Mouse (Mus musculus) CH12.LX (cell line): ENCODE results near the gene Ubfd1. TPM values are rescaled to one million over a fixed set of nuclear protein-coding genes. Genes with fewer than 3 reads are reported as not detected.

ENCODE experiments used
- DNase-seq: peaks from one replicate; pipeline ENCODE4 v3.0.0-alpha.2; 2013; ENCODE audit errors: extremely low read depth
- H3K27ac ChIP-seq: 2 replicates; pipeline ENCODE4 v1.5.1; 2012; ENCODE audit warnings: low read depth, mild to moderate bottlenecking, control low read depth, moderate library complexity; ENCODE audit not compliant: insufficient read depth
- H3K27me3 ChIP-seq: replicated peaks from 2 replicates; pipeline ENCODE3; 2012; ENCODE audit warnings: inconsistent platforms
- H3K36me3 ChIP-seq, 2 experiments: replicated peaks in 1 of 2; 2 replicates each; pipeline versions ENCODE3 to v1.6.1; 2012; ENCODE audit warnings: inconsistent platforms in 1 of 2, low read length in 1 of 2, mild to moderate bottlenecking in 1 of 2, mixed read lengths in 1 of 2, moderate library complexity in 1 of 2; ENCODE audit not compliant: control insufficient read depth in 1 of 2, insufficient read depth in 1 of 2
- H3K4me1 ChIP-seq, 2 experiments: 2 replicates each; pipeline ENCODE4 v1.6.1; 2012; ENCODE audit warnings: inconsistent platforms in 1 of 2, moderate library complexity in 1 of 2; ENCODE audit not compliant: insufficient read depth in 2 of 2, control insufficient read depth in 1 of 2
- H3K4me2 ChIP-seq: 2 replicates; pipeline ENCODE4 v1.6.1; 2012; ENCODE audit warnings: low read depth, mild to moderate bottlenecking, control low read depth; ENCODE audit not compliant: poor library complexity, insufficient read depth, severe bottlenecking
- H3K4me3 ChIP-seq, 3 experiments: fragments of 150-350 bp in 1 of 3; sonication (generic) in 1 of 3; replicated peaks in 1 of 3; 2 replicates each; pipeline versions ENCODE3 to v1.5.1; 2011 to 2012; ENCODE audit warnings: low read depth in 2 of 3, low read length in 2 of 3, mild to moderate bottlenecking in 2 of 3, moderate library complexity in 2 of 3, control low read depth in 1 of 3, improper control_type of control experiment in 1 of 3, inconsistent platforms in 1 of 3, mixed read lengths in 1 of 3; ENCODE audit not compliant: poor library complexity in 1 of 3
- H3K79me2 ChIP-seq: replicated peaks from 2 replicates; pipeline ENCODE4 v1.6.1; 2012; ENCODE audit warnings: mild to moderate bottlenecking, moderate library complexity; ENCODE audit not compliant: control insufficient read depth, poor library complexity, insufficient read depth, severe bottlenecking; ENCODE audit errors: extremely low read depth
- H3K9ac ChIP-seq: 2 replicates; pipeline ENCODE4 v1.6.1; 2012; ENCODE audit warnings: low read depth, mild to moderate bottlenecking, control low read depth, moderate library complexity; ENCODE audit not compliant: insufficient read depth
- H3K9me3 ChIP-seq: replicated peaks from 2 replicates; pipeline ENCODE3; 2012; ENCODE audit warnings: low read length, inconsistent platforms, mixed read lengths
- BHLHE40 ChIP-seq: IDR thresholded peaks from 2 replicates; pipeline ENCODE4 v1.6.1; 2011; ENCODE audit warnings: mild to moderate bottlenecking, low read depth, low read length, improper control_type of control experiment
- CHD1 ChIP-seq: IDR thresholded peaks from 2 replicates; pipeline ENCODE4 v1.6.1; 2012; ENCODE audit warnings: low read depth, low read length, improper control_type of control experiment, inconsistent platforms
- CHD2 ChIP-seq: IDR thresholded peaks from 2 replicates; pipeline ENCODE4 v1.6.1; 2011; ENCODE audit warnings: low read length, improper control_type of control experiment
- CTCF ChIP-seq, 2 experiments: IDR thresholded peaks in 1 of 2; conservative IDR thresholded peaks in 1 of 2; 2 replicates each; pipeline ENCODE4 v1.5.1; 2011 to 2012; ENCODE audit warnings: low read depth in 2 of 2, low read length in 2 of 2, improper control_type of control experiment in 1 of 2, inconsistent platforms in 1 of 2, mild to moderate bottlenecking in 1 of 2, moderate library complexity in 1 of 2
- E2F4 ChIP-seq: IDR thresholded peaks from 2 replicates; pipeline ENCODE4 v1.6.1; 2011; ENCODE audit warnings: low read depth, low read length, improper control_type of control experiment; ENCODE audit not compliant: insufficient replicate concordance
- ELF1 ChIP-seq: IDR thresholded peaks from 2 replicates; pipeline ENCODE4 v1.6.1; 2014; ENCODE audit warnings: low read depth, mild to moderate bottlenecking, inconsistent platforms, low read length, improper control_type of control experiment
- EP300 ChIP-seq: IDR thresholded peaks from 2 replicates; pipeline ENCODE4 v1.6.1; 2011; ENCODE audit warnings: low read length, improper control_type of control experiment
- IRF4 ChIP-seq: IDR thresholded peaks from 2 replicates; pipeline ENCODE4 v1.6.1; 2014; ENCODE audit warnings: low read depth, mild to moderate bottlenecking, inconsistent platforms, low read length, improper control_type of control experiment
- MAZ ChIP-seq: IDR thresholded peaks from 2 replicates; pipeline ENCODE4 v1.6.1; 2012; ENCODE audit warnings: low read depth, mild to moderate bottlenecking, inconsistent platforms, low read length, improper control_type of control experiment, moderate library complexity
- MEF2A ChIP-seq: IDR thresholded peaks from 2 replicates; pipeline ENCODE4 v1.6.1; 2014; ENCODE audit warnings: low read depth, mild to moderate bottlenecking, inconsistent platforms, low read length, improper control_type of control experiment, borderline replicate concordance
- MXI1 ChIP-seq: IDR thresholded peaks from 2 replicates; pipeline ENCODE4 v1.6.1; 2011; ENCODE audit warnings: mild to moderate bottlenecking, low read depth, low read length, improper control_type of control experiment
- MYC ChIP-seq: IDR thresholded peaks from 2 replicates; pipeline ENCODE4 v1.6.1; 2011; ENCODE audit warnings: low read depth, mild to moderate bottlenecking, improper control_type of control experiment, low read length
- NELFE ChIP-seq: IDR thresholded peaks from 2 replicates; pipeline ENCODE4 v1.6.1; 2011; ENCODE audit warnings: low read depth, low read length, improper control_type of control experiment
- POLR2A ChIP-seq: IDR thresholded peaks from 2 replicates; pipeline ENCODE4 v1.6.1; 2011; ENCODE audit warnings: low read depth, mild to moderate bottlenecking, improper control_type of control experiment, low read length
- POLR2AphosphoS2 ChIP-seq: IDR thresholded peaks from 2 replicates; pipeline ENCODE4 v1.6.1; 2011; ENCODE audit warnings: low read depth, low read length, improper control_type of control experiment
- RAD21 ChIP-seq: IDR thresholded peaks from 2 replicates; pipeline ENCODE4 v1.6.1; 2011; ENCODE audit warnings: low read depth, mild to moderate bottlenecking, low read length, improper control_type of control experiment, moderate library complexity
- RCOR1 ChIP-seq: conservative IDR thresholded peaks from 2 replicates; pipeline ENCODE4 v1.6.1; 2012; ENCODE audit warnings: low read depth, mild to moderate bottlenecking, inconsistent platforms, low read length, improper control_type of control experiment
- TBP ChIP-seq: conservative IDR thresholded peaks from 2 replicates; pipeline ENCODE4 v1.6.1; 2011; ENCODE audit warnings: low read depth, low read length, improper control_type of control experiment
- UBTF ChIP-seq: IDR thresholded peaks from 2 replicates; pipeline ENCODE4 v1.6.1; 2012; ENCODE audit warnings: low read depth, mild to moderate bottlenecking, inconsistent platforms, low read length, improper control_type of control experiment, moderate library complexity
- USF1 ChIP-seq: IDR thresholded peaks from 2 replicates; pipeline ENCODE4 v1.6.1; 2014; ENCODE audit warnings: low read depth, mild to moderate bottlenecking, inconsistent platforms, low read length, improper control_type of control experiment
- ZKSCAN1 ChIP-seq: IDR thresholded peaks from 2 replicates; pipeline ENCODE4 v1.6.1; 2012; ENCODE audit warnings: low read depth, inconsistent platforms, low read length, improper control_type of control experiment, borderline replicate concordance
- ZNF384 ChIP-seq: IDR thresholded peaks from 2 replicates; pipeline ENCODE4 v1.6.1; 2012; ENCODE audit warnings: low read depth, low read length, improper control_type of control experiment, inconsistent platforms
- dilution Hi-C: fragments of 300-500 bp; cut with MboI; formaldehyde crosslinking; loops from 2 replicates; pipeline ENCODE4 v1.14.3; 2020; ENCODE audit warnings: low sequenced_read_pairs; ENCODE audit not compliant: extremely low pct_unique_long_range_greater_than_20kb, extremely low pct_ligation_motif_present
- in situ Hi-C: fragments of 300-500 bp; cut with MboI; formaldehyde crosslinking; loops from 3 replicates; pipeline ENCODE4 v1.14.3; 2019; ENCODE audit warnings: low sequenced_read_pairs, low pct_ligation_motif_present, low pct_unique_long_range_greater_than_20kb, mixed read lengths
- polyA plus RNA-seq: library from polyadenylated mRNA; unstranded; fragments of >175 nt; gene quantifications from 2 replicates; pipeline ENCODE4 v1.2.1, GENCODE M21; 2012; ENCODE audit warnings: low read depth; ENCODE audit not compliant: insufficient read length
- total RNA-seq, 2 experiments: library from RNA; depleted of rRNA; stranded (reverse); fragments of 300-350 nt in 1 of 2; fragments of >200 nt in 1 of 2; gene quantifications; 2 replicates each; pipeline ENCODE4 v1.2.3; 2012 to 2014

Gene Ubfd1
- total and polyA plus RNA-seq, 3 experiments = 26.9 to 51.8 (median 36.5) TPM

DNA sequence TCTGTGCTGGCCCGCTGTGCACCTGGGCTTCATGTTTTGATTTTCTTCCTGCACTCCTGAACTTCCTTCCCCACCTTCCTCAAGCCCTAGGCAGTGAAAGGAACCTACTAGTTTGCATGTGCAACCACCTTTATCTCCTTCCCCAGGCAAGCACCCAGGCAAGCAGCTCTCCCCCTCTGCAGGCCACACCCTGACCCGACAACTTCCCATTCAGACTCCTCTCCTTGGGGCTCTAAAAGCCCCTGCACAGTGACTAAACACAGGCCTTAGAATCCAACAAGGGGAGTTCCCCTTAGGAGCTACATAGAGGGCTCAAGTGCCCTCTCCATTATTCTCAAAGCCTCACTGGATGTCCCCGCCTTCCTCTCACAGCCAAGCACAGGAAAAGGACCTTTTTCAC lies 48.7 kb upstream of the Ubfd1 start:
- dilution Hi-C loops = no loop called here
- DNase-seq = peak; percentile 90
- Histone ChIP-seq H3K4me1 (peaks cover 4 to 53% of the 10 kb centered on the region in 2 experiments), H3K79me2 (no peaks in the 10 kb centered on the region), H3K4me2 (peak overlapping the region; percentile 18; the same call in 1 of the 2 replicates), H3K9me3 (no peaks in the 10 kb centered on the region), H3K27ac (no peak overlapping the region), H3K27me3 (no peaks in the 10 kb centered on the region), H3K4me3 (peak overlapping the region in 1 of 3 experiments; percentile 14), H3K9ac (no peak overlapping the region), H3K36me3 (peaks cover 0 to 19% of the 10 kb centered on the region in 2 experiments)
- TF ChIP-seq CTCF (conservative IDR thresholded peaks at IDR 0.05 in 1 of 2, IDR thresholded peaks at IDR 0.05 in 1 of 2; ENCODE audit: low read depth in 2 of 2, low read length in 2 of 2) (peak in 1 of 2 experiments; percentile 24; a peak in 1 of 4 replicates), TBP (0 out of 2 replicates have a peak, but pooled peaks have one; percentile 11), CHD2 (no peak), RAD21 (peak; percentile 9)
- in situ Hi-C loops = no loop called here

DNA sequence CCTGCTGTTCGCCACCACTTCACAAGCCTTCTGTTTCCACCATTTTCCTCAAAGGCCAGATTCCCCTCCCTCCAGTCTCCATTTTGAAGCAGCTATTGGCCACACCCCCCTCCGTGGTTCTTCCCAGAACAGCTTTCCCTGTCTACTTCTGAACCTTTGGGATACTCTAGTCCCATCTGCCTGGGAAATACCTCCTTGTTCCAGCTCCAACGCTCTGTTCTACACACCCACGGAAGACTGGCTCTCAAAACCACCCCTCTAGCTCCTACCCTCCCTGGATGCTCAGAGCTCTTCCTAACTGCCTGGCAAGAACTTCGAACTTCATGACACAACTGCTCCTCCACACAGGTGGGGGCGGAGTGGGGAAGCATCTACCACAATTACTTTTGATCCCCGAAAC lies 48.0 kb upstream of the Ubfd1 start:
- dilution Hi-C loops = no loop called here
- peak overlapping the region in 1 of 3 experiments; percentile 13 for H3K4me3 ChIP-seq
- H3K4me1 ChIP-seq = peaks cover 4 to 57% of the 10 kb centered on the region in 2 experiments
- no peak overlapping the region for H3K4me2 ChIP-seq
- H3K36me3 ChIP-seq = peaks cover 0 to 16% of the 10 kb centered on the region in 2 experiments
- H3K27me3 ChIP-seq = no peaks in the 10 kb centered on the region
- no peak overlapping the region for H3K27ac ChIP-seq
- no peaks in the 10 kb centered on the region for H3K9me3 ChIP-seq
- H3K79me2 ChIP-seq = no peaks in the 10 kb centered on the region
- no peak for TF ChIP-seq EP300
- no peak for TF ChIP-seq ELF1
- TF ChIP-seq POLR2A = no peak
- no peak for TF ChIP-seq RCOR1
- TF ChIP-seq TBP = no peak
- TF ChIP-seq POLR2AphosphoS2 = no peak
- no peak for TF ChIP-seq IRF4
- TF ChIP-seq MYC = no peak
- TF ChIP-seq ZNF384 = no peak
- TF ChIP-seq CHD1 = no peak
- TF ChIP-seq MXI1 = no peak
- no peak for TF ChIP-seq RAD21
- TF ChIP-seq UBTF = no peak
- TF ChIP-seq USF1 = no peak
- no peak for TF ChIP-seq BHLHE40
- TF ChIP-seq MEF2A = no peak
- no peak for TF ChIP-seq ZKSCAN1
- no peak for TF ChIP-seq E2F4
- no peak for TF ChIP-seq MAZ
- no peak for TF ChIP-seq NELFE
- H3K9ac ChIP-seq = no peak overlapping the region
- in situ Hi-C loops = no loop called here
- no peak for DNase-seq
